Mouse (Mus musculus) adrenal gland, postnatal 36 days (tissue): ENCODE measurements around the gene Smok2b. TPM values are rescaled to one million over a fixed set of nuclear protein-coding genes. Genes with fewer than 3 reads are reported as not detected.
"Not testable (repeated sequence)": the region's sequence is repeated elsewhere in the genome, so short reads cannot be mapped to it uniquely, and the experiment has no call there.

ENCODE experiments used
- DNase-seq, 2 experiments: peaks; one replicate each; pipeline ENCODE4 v3.0.0; 2021; ENCODE audit warnings: mixed read lengths in 1 of 2
- total RNA-seq, 2 experiments: library from RNA; stranded (reverse); gene quantifications; 2 replicates each; pipeline ENCODE4 v1.2.3; 2021

Smok2b gene
- total RNA-seq, 2 experiments from 2014 or later, result not detected

GRCm38 (mm10) chr17:13240807-13241727, 11.0 kb downstream of the Smok2b start:
- DNase-seq, result not testable (repeated sequence)

- DNase-seq, result not testable (repeated sequence)
These were observed 24.7 kb downstream of the Smok2b start for GRCm38 (mm10) chr17:13254786-13255185.

Other genes with a start within 250 kb of the Smok2b start
- gene Wtap, start 236.1 kb upstream of the Smok2b start, total RNA-seq, result 10 to 100 TPM; 59.6 to 61.9 TPM
- gene Sod2, start 223.4 kb upstream of the Smok2b start, total RNA-seq, result 100 to 1,000 TPM; 383 to 457 TPM
- under 1 TPM in 1 of 2 experiments, not detected in 1; 0.73 TPM for gene Gpr31b, start 178.0 kb upstream of the Smok2b start, total RNA-seq
- 1 to 10 TPM in 1 of 2 experiments, under 1 TPM in 1; 0.73 to 1.0 TPM for gene Tcp10b, start 169.2 kb upstream of the Smok2b start, total RNA-seq
- gene Unc93a, start 98.4 kb upstream of the Smok2b start, total RNA-seq, result under 1 TPM in 1 of 2 experiments, not detected in 1; 0.76 TPM
- not detected for gene Smok2a, start 9.1 kb upstream of the Smok2b start, total RNA-seq
- gene Tcp10c, start 124.3 kb downstream of the Smok2b start, total RNA-seq, result not detected